Mouse (Mus musculus) liver, adult 2 months (tissue): ENCODE data around the gene Dlg1.

ENCODE experiments used
- CTCF ChIP-seq: fragments of 200-500 bp; IDR thresholded peaks from 2 replicates; pipeline ENCODE4 v1.5.1; 2011; ENCODE audit warnings: low read depth, low read length, control low read depth
- POLR2A ChIP-seq: fragments of 200-500 bp; IDR thresholded peaks from 2 replicates; pipeline ENCODE4 v1.6.1; 2011; ENCODE audit warnings: low read length, control low read depth; ENCODE audit not compliant: insufficient read depth; ENCODE audit errors: extremely low read depth

GRCm38 (mm10) chr16:31659453-31659852 lies 3.8 kb upstream of the Dlg1 start:
- TF ChIP-seq POLR2A (no peak), CTCF (no peak)
